Mouse (Mus musculus) activated CD4-positive, CD25-positive, alpha-beta regulatory T cell, adult 9 weeks (primary cell): Measurements from ENCODE around the gene Harbi1. TPM values are rescaled to one million over a fixed set of nuclear protein-coding genes. Genes with fewer than 3 reads are reported as not detected.

Experiments used
- polyA plus RNA-seq: library from polyadenylated mRNA; unstranded; fragments of 100-300 nt; shearing (Covaris generic); gene quantifications from one replicate; pipeline ENCODE4 v1.2.1, GENCODE M21; 2017

Harbi1 gene
- polyA plus RNA-seq = 14.1 TPM

GRCm38 (mm10) chr2:91710272-91711234 is at the start of gene Harbi1, which contains the start of gene Atg13:
TSS of gene Harbi1 (plus strand) at chr2:91710852.
TSS of gene Atg13 (minus strand) at chr2:91710576.

GRCm38 (mm10) chr2:91729971-91730821 is 19.5 kb downstream of the Harbi1 start, which contains the start of gene Ambra1:
TSS of gene Ambra1 (plus strand) at chr2:91730134.

Other genes with a start within 250 kb of the Harbi1 start
- 57.1 TPM for gene Ckap5, start 184.1 kb upstream of the Harbi1 start, polyA plus RNA-seq
- gene F2, start 74.4 kb upstream of the Harbi1 start, polyA plus RNA-seq = not detected
- gene Zfp408, start 61.1 kb upstream of the Harbi1 start, polyA plus RNA-seq = 28.9 TPM
- 212 TPM for gene Arhgap1, start 61.0 kb upstream of the Harbi1 start, polyA plus RNA-seq
- 57.6 TPM for gene Atg13, start 276 bp upstream of the Harbi1 start, polyA plus RNA-seq
- gene Ambra1, start 19.3 kb downstream of the Harbi1 start, polyA plus RNA-seq = 57.6 TPM
- 0.82 TPM for gene Chrm4, start 216.4 kb downstream of the Harbi1 start, polyA plus RNA-seq
- gene Mdk, start 221.4 kb downstream of the Harbi1 start, polyA plus RNA-seq = 1.9 TPM
- gene Gm9821, start 234.9 kb downstream of the Harbi1 start, polyA plus RNA-seq = 0.72 TPM